Mouse (Mus musculus) megakaryocyte, adult 5-6 weeks (primary cell): Measurements from ENCODE around the gene Gm26602. TPM values are rescaled to one million over a fixed set of nuclear protein-coding genes. Genes with fewer than 3 reads are reported as not detected.

Source experiments
- ATAC-seq: 2 replicates; pipeline ENCODE4 v1.8.0; 2016; ENCODE audit warnings: mild to moderate bottlenecking, inconsistent platforms; ENCODE audit not compliant: poor library complexity, severe bottlenecking
- total RNA-seq, 2 experiments: library from RNA; stranded (forward) in 1 of 2; stranded (reverse) in 1 of 2; fragments of 153-499, 151-499 nt in 1 of 2; fragments of 221-1000, 200-1000 nt in 1 of 2; gene quantifications; 2 replicates each; pipeline versions ENCODE4 v1.2.3 to v1.2.4; 2015 to 2017

Gene Gm26602
- total RNA-seq (2015), result not detected in 2 replicates
- total RNA-seq (2017), result not detected in 2 replicates

GRCm38 (mm10) chr10:79910556-79910955 is at the start of gene Gm26602:
Gene Gm26602, plus strand, starts transcription at chr10:79910856.
- ATAC-seq, result no peak

GRCm38 (mm10) chr10:79861230-79862048 is 49.2 kb upstream of the Gm26602 start:
- no peak for ATAC-seq

- no peak for ATAC-seq
These were observed 48.4 kb upstream of the Gm26602 start for GRCm38 (mm10) chr10:79862049-79862788.

GRCm38 (mm10) chr10:79862925-79863324 is 47.7 kb upstream of the Gm26602 start:
- ATAC-seq, result no peak

GRCm38 (mm10) chr10:79864351-79865188 is 46.1 kb upstream of the Gm26602 start:
- ATAC-seq, result no peak

- no peak for ATAC-seq
These were observed 45.5 kb upstream of the Gm26602 start for GRCm38 (mm10) chr10:79865189-79865601.

GRCm38 (mm10) chr10:79865801-79866295 is 44.8 kb upstream of the Gm26602 start:
- peak; percentile 63 for ATAC-seq

GRCm38 (mm10) chr10:79866601-79867000 is 44.1 kb upstream of the Gm26602 start:
- no peak for ATAC-seq

GRCm38 (mm10) chr10:79871845-79872244 is 38.8 kb upstream of the Gm26602 start:
- ATAC-seq, result no peak

GRCm38 (mm10) chr10:79872862-79873261 is 37.8 kb upstream of the Gm26602 start:
- no peak for ATAC-seq

GRCm38 (mm10) chr10:79873313-79873712 is 37.3 kb upstream of the Gm26602 start:
- ATAC-seq, result no peak

GRCm38 (mm10) chr10:79873715-79874289 is 36.9 kb upstream of the Gm26602 start:
- no peak for ATAC-seq

- ATAC-seq, result peak; percentile 21
These were observed 36.3 kb upstream of the Gm26602 start, which contains the start of the genes Prtn3 and Plppr3 for GRCm38 (mm10) chr10:79874290-79874862. Gene Prtn3, plus strand, starts transcription at chr10:79874476. Gene Plppr3, minus strand, starts transcription at chr10:79874634.

GRCm38 (mm10) chr10:79877174-79877573 is 33.5 kb upstream of the Gm26602 start:
- ATAC-seq, result peak; percentile 30

- ATAC-seq, result peak; percentile 66
These were observed 32.9 kb upstream of the Gm26602 start for GRCm38 (mm10) chr10:79877757-79878156.

- no peak for ATAC-seq
These were observed 31.1 kb upstream of the Gm26602 start for GRCm38 (mm10) chr10:79879527-79879926.

GRCm38 (mm10) chr10:79880721-79881120 is 29.9 kb upstream of the Gm26602 start:
- no peak for ATAC-seq

- peak; percentile 45 for ATAC-seq
These were observed 28.7 kb upstream of the Gm26602 start for GRCm38 (mm10) chr10:79881981-79882380.

GRCm38 (mm10) chr10:79883297-79884084 is 27.2 kb upstream of the Gm26602 start:
- peak; percentile 64 for ATAC-seq
